Comparison of ENCODE assay signal across 29 mouse cellular contexts in the genomic region with DNA sequence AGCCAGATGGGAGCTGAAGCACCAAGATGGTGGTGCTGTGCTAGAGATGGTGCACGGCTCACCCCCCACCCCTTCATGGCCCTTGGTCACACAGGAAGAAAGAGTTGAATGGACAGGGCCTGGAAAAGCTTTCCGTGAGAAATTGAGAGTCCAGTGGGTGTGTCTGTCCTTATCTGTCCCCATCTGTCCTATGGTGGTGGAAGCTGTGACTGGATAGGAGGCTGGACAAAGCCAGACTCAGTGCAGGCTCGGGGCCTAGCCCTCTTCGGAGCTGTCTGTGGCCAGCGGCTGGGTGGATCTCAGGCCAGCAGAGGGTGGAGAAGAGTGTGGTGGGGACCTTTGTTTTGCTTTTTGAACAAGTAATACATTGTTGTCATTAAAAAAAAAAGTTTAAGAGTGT. TPM values are rescaled to one million over a fixed set of nuclear protein-coding genes. Genes with fewer than 3 reads are reported as not detected.
DNase-seq lines count a peak whose midpoint lies in the region; ATAC-seq lines count a peak whose summit lies in the region.
"Had no signal": no experiment of that assay in that cellular context is flagged by ENCODE, and none has a peak within 500 bp of the region (broad histone marks: within the 10 kb centered on the region; RNA-seq: fewer than 3 reads in every experiment).

No protein-coding gene starts in this region.

- peaks cover 5% of the 10 kb centered on the region; the same call in 1 of the 2 replicates for H3K36me3 ChIP-seq in heart, embryonic 11.5 days (ENCODE audit: control insufficient read depth, insufficient read depth, low read length)
- peaks cover 97% of the 10 kb centered on the region for H3K36me3 ChIP-seq in liver, embryonic 13.5 days

- no peak overlapping the region for H3K9ac ChIP-seq in heart, embryonic 11.5 days (ENCODE audit: low read depth, low read length)
- H3K9ac ChIP-seq in liver, embryonic 13.5 days = 0 out of 2 replicates have a peak overlapping the region, but pooled peaks have one; percentile 27
- H3K9ac ChIP-seq: embryonic facial prominence, embryonic 15.5 days; forebrain, embryonic 15.5 days; heart, embryonic 15.5 days; hindbrain, embryonic 12.5 days; limb, embryonic 12.5 days had no signal

- intact Hi-C loops in heart, postnatal 36 days (cut with DNase I) = no loop called here

- H3K4me1 ChIP-seq in heart, embryonic 11.5 days (ENCODE audit: control insufficient read depth, insufficient read depth, low read length) = no peaks in the 10 kb centered on the region
- H3K4me1 ChIP-seq in liver, embryonic 13.5 days (replicated peaks) = peaks cover 15% of the 10 kb centered on the region
- H3K4me1 ChIP-seq: embryonic facial prominence, embryonic 15.5 days; forebrain, embryonic 15.5 days; hindbrain, embryonic 12.5 days; limb, embryonic 12.5 days had no signal

- H3K9me3 ChIP-seq in heart, embryonic 11.5 days (replicated peaks; ENCODE audit: control insufficient read depth, low read length) = no peaks in the 10 kb centered on the region
- no peaks in the 10 kb centered on the region for H3K9me3 ChIP-seq in liver, embryonic 13.5 days (replicated peaks)
- H3K9me3 ChIP-seq: embryonic facial prominence, embryonic 10.5 days; embryonic facial prominence, embryonic 15.5 days; forebrain, embryonic 15.5 days; heart, embryonic 15.5 days; hindbrain, embryonic 12.5 days; limb, embryonic 12.5 days had no signal

- no peak overlapping the region for H3K27ac ChIP-seq in heart, embryonic 11.5 days (ENCODE audit: low read depth, low read length)
- H3K27ac ChIP-seq in liver, embryonic 13.5 days = peak overlapping the region; percentile 62
- H3K27ac ChIP-seq: embryonic facial prominence, embryonic 10.5 days; embryonic facial prominence, embryonic 15.5 days; forebrain, embryonic 15.5 days; heart, embryonic 15.5 days; hindbrain, embryonic 12.5 days; hindbrain, postnatal 0 days; left cerebral cortex, adult 2 months; limb, embryonic 12.5 days had no signal

- no peaks in the 10 kb centered on the region for H3K27me3 ChIP-seq in heart, embryonic 11.5 days (ENCODE audit: control insufficient read depth, insufficient read depth, low read length)
- no peaks in the 10 kb centered on the region for H3K27me3 ChIP-seq in liver, embryonic 13.5 days
- H3K27me3 ChIP-seq: CH12.LX; embryonic facial prominence, embryonic 15.5 days; forebrain, embryonic 15.5 days; heart, embryonic 15.5 days; hindbrain, embryonic 12.5 days; limb, embryonic 12.5 days had no signal

- no peak overlapping the region for H3K4me2 ChIP-seq in heart, embryonic 11.5 days
- no peak overlapping the region for H3K4me2 ChIP-seq in liver, embryonic 13.5 days
- H3K4me2 ChIP-seq: embryonic facial prominence, embryonic 15.5 days; forebrain, embryonic 15.5 days; heart, embryonic 15.5 days; hindbrain, embryonic 12.5 days; limb, embryonic 12.5 days had no signal

- peak; percentile 47; the same call in 1 of the 2 replicates for ATAC-seq in heart, embryonic 11.5 days (replicated peaks; ENCODE audit: insufficient number of reproducible peaks, low FRiP score, low TSS enrichment)
- peak; percentile 54; the same call in 1 of the 2 replicates for ATAC-seq in erythroblast, adult 5-6 weeks (replicated peaks; ENCODE audit: low FRiP score, poor library complexity, severe bottlenecking)
- ATAC-seq in liver, embryonic 13.5 days (ENCODE audit: low read depth) = peak; percentile 81
- peak; percentile 26 for ATAC-seq in megakaryocyte progenitor cell, adult 5-6 weeks (replicated peaks; ENCODE audit: poor library complexity)
- ATAC-seq: activated CD4-positive, CD25-positive, alpha-beta regulatory T cell, adult 4 months; forebrain, embryonic 15.5 days; hindbrain, postnatal 0 days; intestine, embryonic 16.5 days; lung, postnatal 0 days; midbrain, embryonic 16.5 days had no signal

- WGBS in heart, embryonic 11.5 days (ENCODE audit: insufficient replicate concordance) = 65% methylated on average over 5 of the region's 5 CpGs
- 47% methylated on average over 5 of the region's 5 CpGs for WGBS in liver, embryonic 13.5 days (ENCODE audit: insufficient replicate concordance)

- no peak overlapping the region for H3K4me3 ChIP-seq in heart, embryonic 11.5 days (ENCODE audit: low read depth, low read length)
- no peak overlapping the region for H3K4me3 ChIP-seq in liver, embryonic 13.5 days (replicated peaks)
- H3K4me3 ChIP-seq: embryonic facial prominence, embryonic 10.5 days; embryonic facial prominence, embryonic 15.5 days; forebrain, embryonic 15.5 days; heart, embryonic 15.5 days; hindbrain, embryonic 12.5 days; left cerebral cortex, adult 2 months; limb, embryonic 12.5 days had no signal

- no peak for DNase-seq in heart, postnatal 36 days
- DNase-seq in liver, embryonic 13.5 days = no peak
- no peak for DNase-seq in cerebellum, adult 11 months
- no peak for DNase-seq in embryo, embryonic 10 days (ENCODE audit: low spot score)
- DNase-seq: adrenal gland, adult 2 months; adrenal gland, postnatal 36 days; cerebellum, adult 2 months; cerebellum, postnatal 14 days; kidney, adult 9 months; kidney, postnatal 14 days; lung, adult 18-20 months; lung, postnatal 4 days; right cerebral cortex, postnatal 4 days had no signal

RNA-seq across cellular contexts. Expression of gene Polr3e, which starts 24.4 kb away (rescaled TPM):
- polyA plus RNA-seq in heart, embryonic 11.5 days (2014; fragmentation: Nextera tagmentation; extraction: Ambion mirVana) = 15.0 and 15.6 TPM in 2 replicates
- total RNA-seq in heart, postnatal 36 days (2021) = 10 to 100 TPM in 1 of 2 experiments, 1 to 10 TPM in 1; 8.2 to 10.5 TPM
- 3.1 and 3.3 TPM in 2 replicates for total RNA-seq in erythroblast, adult 5-6 weeks (2015; ENCODE audit: low replicate concordance)
- total RNA-seq in erythroblast, adult 5-6 weeks (2017; ENCODE audit: low replicate concordance) = 1.5 and 6.2 TPM in 2 replicates
- 19.3 and 21.1 TPM in 2 replicates for polyA plus RNA-seq in liver, embryonic 13.5 days (2015; fragmentation: Nextera tagmentation; extraction: Ambion mirVana)
- 14.0 and 15.1 TPM in 2 replicates for total RNA-seq in megakaryocyte progenitor cell, adult 5-6 weeks (2015)
- 32.6 and 33.0 TPM in 2 replicates for total RNA-seq in megakaryocyte progenitor cell, adult 5-6 weeks (2017)

RNA-seq across cellular contexts. Expression of gene Eef2k, which starts 50.5 kb away (rescaled TPM):
- 5.0 and 7.9 TPM in 2 replicates for polyA plus RNA-seq in heart, embryonic 11.5 days (2014; fragmentation: Nextera tagmentation; extraction: Ambion mirVana)
- 10 to 100 TPM; 34.3 TPM for total RNA-seq in heart, postnatal 36 days (2021)
- 12.3 and 24.0 TPM in 2 replicates for total RNA-seq in erythroblast, adult 5-6 weeks (2015; ENCODE audit: low replicate concordance)
- 77.4 and 97.0 TPM in 2 replicates for total RNA-seq in erythroblast, adult 5-6 weeks (2017; ENCODE audit: low replicate concordance)
- 42.2 and 44.2 TPM in 2 replicates for polyA plus RNA-seq in liver, embryonic 13.5 days (2015; fragmentation: Nextera tagmentation; extraction: Ambion mirVana)
- 32.5 and 34.4 TPM in 2 replicates for total RNA-seq in megakaryocyte progenitor cell, adult 5-6 weeks (2015)
- total RNA-seq in megakaryocyte progenitor cell, adult 5-6 weeks (2017) = 80.5 and 85.0 TPM in 2 replicates

Comparison
In these comparisons a context has a peak if more than half of its experiments do, and no peak if none do; other contexts are left out.
1. ATAC-seq: peak in every context shown above with its lines; median percentile 81 in liver, embryonic 13.5 days; 54 in erythroblast, adult 5-6 weeks; 47 in heart, embryonic 11.5 days; 26 in megakaryocyte progenitor cell, adult 5-6 weeks.